Mouse (Mus musculus) inflammation-experienced regulatory T-cells, adult 6 months (primary cell): Measurements from ENCODE around the gene Prm1. TPM values are rescaled to one million over a fixed set of nuclear protein-coding genes. Genes with fewer than 3 reads are reported as not detected.
A peak's percentile ranks its signal among the peaks of the same experiment; 100 is the strongest.

Experiments used
- ATAC-seq: one replicate; pipeline ENCODE4 v1.8.0; 2017
- polyA plus RNA-seq, 3 experiments: library from polyadenylated mRNA; unstranded; fragments of 100-300 nt; shearing (Covaris generic); gene quantifications; one replicate each; pipeline ENCODE4 v1.2.1; 2017

Gene Prm1
- polyA plus RNA-seq, 3 experiments from 2014 or later = 1.1 TPM; not detected in 2

DNA sequence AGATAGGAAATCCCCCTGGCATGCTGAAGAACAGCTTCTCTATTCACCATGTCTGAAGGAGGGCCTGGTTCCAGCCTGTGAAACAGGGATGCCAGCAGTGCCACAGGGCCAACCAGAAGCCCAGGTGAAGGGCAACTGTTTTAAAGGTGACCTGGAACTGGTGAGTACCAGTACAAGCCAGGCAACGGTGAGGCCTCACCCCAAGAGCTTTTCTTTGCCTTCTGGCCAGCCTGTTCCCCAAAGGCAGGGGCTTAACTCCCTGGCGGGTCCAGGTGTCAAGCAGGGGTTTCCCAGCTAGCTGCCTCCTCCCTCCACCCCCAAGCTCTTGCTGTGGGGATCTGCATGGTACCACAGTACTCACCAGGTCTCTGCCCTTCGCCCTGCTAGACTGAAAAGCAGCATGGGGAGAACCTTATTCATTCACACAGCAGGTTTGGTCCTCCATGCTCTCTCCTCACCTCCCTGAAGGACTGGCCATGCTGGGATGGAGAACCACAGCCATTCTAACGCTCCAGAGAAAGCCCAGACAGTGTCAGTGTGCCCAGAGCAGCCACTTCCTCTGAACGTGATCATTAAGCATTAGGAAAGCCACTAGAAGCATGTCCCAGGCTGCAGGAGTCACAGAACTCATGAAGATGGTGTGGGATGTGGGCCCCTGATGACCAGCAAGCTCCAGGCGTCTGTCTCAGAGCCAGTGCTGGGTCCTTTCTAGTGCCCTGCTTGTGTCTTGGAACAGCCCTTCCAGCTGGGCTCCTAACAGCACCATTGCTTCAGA lies 23.1 kb downstream of the Prm1 start:
- no peak for ATAC-seq

DNA sequence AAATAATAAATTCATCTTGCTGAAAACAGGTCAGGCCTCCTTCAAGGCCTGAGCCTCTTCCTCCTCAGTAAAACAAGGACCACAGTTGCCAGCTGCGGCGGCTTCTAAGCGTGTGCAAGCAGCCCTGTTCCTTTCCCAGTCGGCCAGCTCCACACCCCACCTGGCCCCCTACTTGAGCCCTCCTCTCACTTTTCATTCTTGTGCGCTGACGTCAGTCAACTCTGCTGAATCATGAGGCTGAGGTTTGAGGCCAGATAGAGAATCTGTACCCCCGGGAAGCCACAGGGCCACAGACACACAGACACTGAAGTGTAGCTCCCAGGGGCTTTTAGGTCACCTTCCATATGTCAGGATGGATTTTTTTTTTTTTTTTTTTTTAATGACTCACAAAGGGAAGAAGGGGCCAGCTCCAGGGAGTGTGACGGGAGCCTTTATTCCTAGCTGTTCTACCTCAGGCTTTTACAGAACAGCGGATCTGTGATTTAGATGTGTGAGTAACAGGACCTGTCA lies 23.7 kb downstream of the Prm1 start:
- ATAC-seq = no peak

DNA sequence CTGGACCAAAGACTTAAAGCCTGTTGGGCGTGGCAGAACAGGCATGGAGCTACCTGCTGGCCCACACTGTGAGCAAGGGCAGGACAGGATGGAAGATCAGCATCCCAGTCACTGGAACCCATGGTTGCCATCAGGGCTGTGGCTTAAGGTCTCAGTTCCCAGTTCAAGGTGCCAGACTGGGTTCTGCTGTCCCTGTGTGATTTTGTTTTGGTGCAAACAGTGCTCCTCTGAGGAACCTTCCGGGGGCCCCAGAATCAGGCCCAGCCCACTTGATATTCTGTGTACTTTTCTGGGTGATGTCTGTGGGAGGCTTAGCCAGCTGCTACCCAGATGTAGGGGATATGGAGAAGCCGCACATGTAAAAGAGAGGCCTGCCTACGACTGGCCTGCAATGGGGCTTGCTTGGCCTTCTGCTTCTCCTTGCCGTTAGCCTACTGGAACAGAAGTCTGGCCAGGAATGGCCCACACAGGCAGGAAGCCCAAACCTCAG lies 25.0 kb downstream of the Prm1 start:
- ATAC-seq = no peak

DNA sequence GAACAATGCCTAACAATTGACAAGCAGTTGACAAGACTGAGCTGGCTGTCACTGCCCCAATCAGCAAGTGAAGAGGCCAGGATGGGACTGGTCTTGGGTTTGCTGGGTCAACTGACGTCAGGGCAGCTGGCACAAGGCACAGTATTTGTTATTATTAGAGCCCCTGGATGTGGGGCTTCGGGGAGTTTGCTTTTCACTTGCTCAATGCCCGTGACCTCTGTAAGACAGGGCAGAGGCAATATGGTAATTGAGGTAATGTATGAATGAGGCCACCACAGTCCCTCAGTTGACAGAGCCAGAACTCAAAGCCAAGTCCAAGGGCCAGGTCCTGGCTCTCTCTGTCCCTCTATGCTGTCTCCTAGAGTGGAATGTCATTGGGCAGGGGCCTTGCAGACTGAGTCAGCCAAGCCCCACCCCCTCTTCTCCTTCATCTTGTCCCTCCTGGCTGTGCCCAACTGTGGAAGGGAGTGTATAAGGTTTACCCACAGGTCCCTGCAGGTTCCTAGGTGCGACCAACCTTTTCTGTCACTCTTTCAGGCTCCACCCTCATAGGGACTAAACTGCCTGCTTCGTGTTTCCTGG lies 28.0 kb downstream of the Prm1 start:
- ATAC-seq = no peak

DNA sequence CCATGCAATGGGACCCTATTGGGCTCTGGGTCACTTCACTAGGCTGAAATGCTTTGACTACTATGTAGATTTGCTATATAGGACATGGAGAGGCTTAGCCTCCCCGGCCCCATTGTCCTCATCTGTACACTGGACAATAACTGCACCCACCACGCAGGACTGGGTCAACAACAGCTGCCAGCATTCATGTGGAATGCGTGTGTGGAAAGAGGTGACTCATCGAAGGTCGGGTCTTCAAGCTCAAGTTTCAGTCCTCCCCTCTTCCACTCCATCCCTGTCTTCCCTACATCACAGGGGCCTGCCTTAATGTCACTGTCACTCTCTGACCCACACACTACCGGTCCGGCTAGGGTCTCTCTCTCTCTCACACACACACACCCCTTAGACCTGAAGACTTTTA lies 29.3 kb downstream of the Prm1 start:
- no peak for ATAC-seq

DNA sequence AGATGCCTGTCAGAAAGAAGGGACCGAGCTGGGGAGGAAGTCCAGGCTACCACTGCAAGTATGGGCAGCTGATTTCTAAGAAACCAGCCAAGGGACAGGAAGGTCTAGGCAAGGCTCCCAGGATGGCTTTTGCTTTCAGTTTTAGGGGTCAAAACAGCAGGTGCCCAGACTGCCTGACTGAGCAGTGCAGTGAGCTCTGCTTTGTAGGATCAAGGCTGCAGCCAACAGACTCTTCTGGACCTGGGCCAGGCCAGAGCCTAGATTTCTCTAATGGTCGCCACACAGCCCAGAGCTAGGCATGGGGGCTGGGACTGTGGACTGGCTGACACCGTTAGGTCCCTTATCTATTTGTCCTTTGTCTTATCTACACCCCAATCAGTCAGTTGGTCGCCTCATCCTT lies 30.9 kb downstream of the Prm1 start:
- ATAC-seq = peak; percentile 9

DNA sequence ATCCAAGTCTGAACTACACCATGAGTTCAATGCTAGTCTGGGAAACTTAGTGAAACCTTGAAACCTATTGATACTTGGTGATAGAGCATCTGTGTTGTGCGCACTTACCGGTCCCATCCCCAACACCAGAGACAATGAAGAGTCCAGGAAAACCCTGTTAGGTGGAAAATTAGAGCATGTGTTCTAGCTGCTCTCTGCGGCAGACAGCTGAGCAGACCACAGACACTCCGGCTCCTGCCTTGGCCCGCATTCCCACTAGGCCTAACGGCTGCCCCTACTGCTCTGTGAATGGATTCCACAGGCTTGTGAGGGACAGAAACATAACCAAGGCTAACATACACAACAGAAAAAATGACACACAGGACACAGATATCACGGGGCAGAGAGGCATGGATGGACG lies 32.1 kb downstream of the Prm1 start:
- no peak for ATAC-seq

DNA sequence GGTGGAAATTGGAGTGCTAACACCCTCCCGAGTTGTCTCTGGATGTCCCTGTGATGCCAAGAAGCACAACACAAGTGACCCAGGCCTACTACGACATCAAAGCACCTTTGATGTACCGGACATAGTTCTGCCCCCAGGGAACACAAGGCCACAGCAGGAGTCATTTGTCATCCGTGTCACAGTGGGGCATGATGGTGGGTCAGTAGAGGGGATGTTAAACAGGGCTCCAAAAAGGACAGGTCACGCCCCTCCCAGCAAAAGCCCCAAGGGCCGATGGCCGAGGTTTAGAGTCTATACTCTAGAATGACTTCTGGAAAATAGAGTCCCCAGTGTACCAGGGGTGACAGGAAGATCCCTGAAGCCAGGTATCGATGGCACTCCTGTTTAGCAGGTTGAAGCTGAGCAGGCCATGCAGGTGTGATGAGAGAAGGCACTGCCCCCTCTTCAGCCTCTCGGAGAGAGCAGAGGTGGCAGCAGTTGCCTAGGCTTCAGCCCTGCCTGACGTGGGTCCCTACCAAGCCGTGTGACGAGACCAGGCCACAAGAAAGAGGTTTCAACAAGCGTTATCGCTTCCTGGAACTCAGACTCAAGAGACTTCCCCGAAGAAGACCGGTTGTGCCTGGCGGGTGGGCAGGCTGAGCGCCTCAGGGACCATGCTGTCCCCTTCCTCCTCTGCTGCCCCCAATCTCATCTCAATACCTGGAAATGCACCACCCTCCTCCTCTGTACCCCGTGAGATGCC lies 33.7 kb downstream of the Prm1 start:
- ATAC-seq = peak; percentile 84

DNA sequence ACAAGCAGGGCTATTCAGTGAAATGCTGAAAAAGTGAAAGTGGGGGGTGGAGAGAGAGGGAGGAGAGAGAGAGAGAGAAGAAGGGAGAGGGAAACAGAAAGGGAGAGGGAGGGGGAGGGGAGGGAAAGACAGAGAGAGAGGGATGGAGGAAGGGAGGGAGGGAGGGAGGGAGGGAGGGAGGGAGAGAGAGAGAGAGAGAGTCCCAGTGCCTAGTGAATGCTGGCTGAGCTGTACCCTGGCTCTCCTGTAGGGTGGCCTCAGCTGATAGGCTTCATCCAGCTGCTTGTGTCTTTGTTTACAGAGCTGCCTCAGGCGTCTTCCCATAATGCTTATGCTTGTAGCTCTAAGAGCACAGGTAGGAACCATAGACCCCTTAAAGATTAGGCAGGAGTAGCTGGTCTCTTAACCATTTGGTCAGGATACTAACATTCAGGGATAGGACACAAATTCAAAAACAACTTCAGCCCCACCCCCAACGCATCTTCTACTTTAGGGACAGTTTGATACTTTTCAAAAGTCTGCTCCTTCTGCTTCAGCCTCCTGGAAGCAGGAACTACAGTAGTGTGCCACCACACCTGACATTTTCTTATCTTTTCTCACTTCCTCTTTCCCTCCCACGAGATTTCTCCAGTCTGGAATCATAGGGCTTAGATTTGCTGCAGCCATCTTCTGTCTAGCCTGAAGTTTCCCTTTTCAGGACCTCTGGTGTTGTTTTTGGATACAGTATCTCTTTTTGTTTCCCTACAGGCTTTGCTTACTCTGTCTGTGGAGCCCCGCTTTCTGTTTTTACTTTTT lies 34.9 kb downstream of the Prm1 start:
- ATAC-seq = no peak

DNA sequence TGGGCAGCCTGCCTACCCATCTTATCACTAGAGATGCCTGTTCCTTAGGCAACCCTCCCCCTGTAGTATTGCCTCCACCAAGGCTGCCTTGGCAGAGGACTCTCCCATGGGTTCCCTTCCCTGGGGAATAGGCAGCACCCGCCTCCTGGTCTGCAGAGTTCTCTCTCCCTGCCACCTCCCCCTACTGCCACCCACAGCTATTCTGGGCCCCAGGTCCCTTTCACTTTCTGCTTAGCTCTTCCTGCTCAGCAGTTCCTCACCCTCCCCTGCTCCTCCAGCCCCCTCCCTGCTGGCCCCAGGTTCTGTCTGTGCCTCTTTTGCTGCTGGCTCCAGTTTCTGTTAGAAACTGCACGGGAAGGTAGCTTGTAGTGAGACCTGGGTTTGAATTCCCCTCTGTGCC lies 36.0 kb downstream of the Prm1 start:
- ATAC-seq = peak; percentile 72

DNA sequence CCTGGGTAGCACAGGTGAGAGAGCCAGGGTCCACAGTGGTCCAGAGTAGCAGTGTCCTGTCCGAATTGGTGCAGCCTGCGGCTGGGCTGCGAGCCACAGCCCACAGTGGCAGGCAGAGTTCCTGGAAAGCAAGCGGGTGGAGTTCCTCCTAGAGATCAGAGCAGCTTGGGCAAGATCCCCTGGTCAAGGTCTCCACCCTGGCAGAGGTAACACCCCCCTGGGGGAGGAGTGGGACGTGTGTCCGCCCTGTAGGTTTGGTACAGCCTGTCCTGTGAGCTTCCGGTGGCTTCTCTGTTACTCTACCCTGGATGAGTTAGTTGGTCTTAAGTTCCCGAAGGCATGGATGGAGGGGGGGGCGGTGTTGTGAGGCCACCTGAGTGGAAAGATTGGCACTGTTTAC lies 36.8 kb downstream of the Prm1 start:
- no peak for ATAC-seq

DNA sequence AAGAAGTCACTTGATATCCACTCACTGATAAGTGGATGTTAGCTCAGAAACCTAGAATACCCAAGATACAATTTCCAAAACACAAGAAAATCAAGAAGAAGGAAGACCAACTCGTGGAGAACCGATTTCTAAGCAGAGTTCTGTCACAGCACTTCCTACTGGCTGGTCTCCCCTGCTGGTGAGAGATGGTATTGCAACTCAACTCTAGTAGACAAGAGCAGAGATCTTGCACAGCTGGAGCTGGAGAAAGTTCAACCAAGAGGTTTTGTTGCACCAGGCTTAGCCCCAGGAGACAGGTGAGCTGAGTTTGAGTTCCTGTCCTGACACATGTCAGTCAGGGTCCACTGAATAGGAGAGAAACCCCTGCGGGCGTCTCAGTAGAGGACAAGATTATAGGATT lies 38.5 kb downstream of the Prm1 start:
- ATAC-seq = no peak

DNA sequence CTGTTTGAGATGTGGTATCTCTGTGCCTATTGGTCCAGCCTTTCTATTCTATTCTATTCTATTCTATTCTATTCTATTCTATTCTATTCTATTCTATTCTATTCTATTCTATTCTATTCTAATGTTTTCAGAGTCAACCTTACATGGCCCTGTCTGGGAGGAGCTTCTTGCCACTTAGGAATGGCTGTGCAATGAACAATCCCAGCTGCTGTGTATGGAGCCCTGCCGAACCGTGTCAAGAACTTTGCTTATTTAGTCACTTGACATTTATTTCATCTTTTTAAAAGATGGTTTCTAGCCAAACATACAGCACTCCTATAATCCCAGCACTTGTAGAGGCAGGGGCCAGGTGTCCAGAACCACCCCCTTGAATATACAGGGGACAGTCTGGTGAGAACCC lies 41.3 kb downstream of the Prm1 start:
- no peak for ATAC-seq

DNA sequence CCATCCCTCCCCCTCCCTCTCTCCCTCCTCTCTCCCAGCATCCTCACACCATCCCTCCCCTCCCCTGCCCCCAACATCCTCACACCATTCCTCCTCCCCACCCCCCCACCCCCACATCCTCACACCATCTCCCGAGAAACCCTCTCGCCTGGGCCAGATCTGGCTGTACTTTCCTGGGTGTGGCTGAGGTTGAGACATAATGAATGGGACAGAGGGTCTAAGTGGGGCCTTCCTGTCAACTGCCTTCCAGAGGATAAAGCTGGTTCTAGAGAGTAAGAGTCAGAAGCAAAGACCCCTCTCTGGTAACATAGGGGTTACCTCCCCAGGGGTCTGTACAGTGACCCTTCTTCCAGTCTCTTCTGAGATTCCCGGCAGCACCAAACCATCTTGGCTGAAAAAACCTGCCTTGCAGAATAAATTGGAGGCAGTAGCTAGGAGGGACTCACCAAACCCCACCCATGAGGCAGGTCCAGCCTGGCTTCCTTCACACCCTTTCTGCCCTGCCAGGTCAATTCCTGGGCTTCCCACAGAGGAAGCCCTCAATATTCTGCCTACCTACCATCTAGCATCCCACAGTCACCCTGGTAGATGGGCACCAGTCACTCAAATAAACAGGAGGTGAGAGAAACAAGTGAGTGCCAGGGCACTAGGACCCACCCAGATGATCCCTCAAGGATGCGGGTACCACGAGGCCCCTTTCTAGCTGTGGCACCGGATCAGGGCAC lies 41.9 kb downstream of the Prm1 start:
- ATAC-seq = no peak

DNA sequence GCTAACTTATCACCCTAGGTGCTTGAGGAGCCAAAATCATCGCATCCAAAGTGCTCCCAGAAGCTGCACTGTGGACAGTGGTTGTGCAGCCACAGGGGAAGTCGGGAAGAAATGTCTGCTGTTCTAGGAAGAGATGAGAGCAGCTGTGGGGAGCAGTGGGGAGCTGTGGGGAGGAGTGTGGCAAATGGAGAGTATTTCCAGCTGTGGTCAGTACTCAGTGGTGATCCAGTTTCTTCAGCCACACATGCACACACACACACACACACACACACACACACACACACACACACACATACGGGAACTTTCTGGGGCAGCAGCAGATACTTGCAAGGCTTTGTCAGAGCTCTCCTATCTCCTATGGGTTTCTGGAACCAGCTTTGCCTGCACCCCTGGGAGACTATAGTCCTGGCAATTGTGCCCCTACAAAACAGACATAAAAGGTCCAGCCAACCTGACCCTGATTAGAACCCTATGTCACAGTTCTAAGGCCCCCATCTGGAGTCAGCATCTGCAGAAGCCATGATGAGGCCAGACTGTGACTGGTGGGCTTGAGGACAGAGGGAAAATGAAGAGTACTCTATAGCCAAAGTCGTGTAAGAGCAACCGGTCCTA lies 43.0 kb downstream of the Prm1 start:
- ATAC-seq = no peak

DNA sequence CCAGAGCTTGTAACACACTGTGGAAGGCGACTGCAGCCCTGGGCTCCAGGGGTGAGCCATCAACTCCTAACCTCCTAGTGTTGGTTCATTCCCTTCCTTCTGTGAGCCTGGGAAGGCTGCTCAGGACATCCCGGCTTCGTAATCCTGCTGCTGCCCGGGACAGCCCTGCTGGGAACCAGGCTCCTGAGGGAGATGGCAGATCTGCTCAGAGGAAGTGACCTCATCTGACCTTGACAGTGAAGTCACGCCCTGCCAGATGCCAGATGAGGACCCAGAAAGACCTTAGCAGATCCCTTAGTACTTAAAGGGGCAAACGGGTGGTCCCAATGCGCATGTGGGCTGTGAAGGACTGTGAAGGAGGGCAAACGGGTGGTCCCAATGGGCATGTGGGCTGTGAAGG lies 44.5 kb downstream of the Prm1 start:
- ATAC-seq = no peak

DNA sequence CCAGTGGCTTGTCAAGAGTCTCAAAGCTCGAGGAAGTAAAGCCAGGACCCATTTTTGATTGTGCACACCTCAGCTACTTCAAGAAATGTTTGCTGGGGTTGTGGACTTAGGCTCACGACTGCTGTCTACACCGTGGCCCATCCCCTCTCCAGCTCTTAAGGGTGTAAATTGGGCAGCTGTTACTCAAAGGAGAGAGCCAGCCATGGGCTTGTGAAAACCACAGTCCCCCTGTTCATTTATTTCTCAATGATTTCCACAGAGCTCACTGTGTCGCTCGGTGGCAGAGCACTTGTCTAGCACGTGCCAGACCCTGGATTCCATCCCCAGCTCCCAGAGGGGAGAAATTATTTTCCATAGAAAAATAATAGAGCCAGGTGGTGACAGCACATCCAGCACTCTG lies 49.5 kb downstream of the Prm1 start:
- no peak for ATAC-seq

DNA sequence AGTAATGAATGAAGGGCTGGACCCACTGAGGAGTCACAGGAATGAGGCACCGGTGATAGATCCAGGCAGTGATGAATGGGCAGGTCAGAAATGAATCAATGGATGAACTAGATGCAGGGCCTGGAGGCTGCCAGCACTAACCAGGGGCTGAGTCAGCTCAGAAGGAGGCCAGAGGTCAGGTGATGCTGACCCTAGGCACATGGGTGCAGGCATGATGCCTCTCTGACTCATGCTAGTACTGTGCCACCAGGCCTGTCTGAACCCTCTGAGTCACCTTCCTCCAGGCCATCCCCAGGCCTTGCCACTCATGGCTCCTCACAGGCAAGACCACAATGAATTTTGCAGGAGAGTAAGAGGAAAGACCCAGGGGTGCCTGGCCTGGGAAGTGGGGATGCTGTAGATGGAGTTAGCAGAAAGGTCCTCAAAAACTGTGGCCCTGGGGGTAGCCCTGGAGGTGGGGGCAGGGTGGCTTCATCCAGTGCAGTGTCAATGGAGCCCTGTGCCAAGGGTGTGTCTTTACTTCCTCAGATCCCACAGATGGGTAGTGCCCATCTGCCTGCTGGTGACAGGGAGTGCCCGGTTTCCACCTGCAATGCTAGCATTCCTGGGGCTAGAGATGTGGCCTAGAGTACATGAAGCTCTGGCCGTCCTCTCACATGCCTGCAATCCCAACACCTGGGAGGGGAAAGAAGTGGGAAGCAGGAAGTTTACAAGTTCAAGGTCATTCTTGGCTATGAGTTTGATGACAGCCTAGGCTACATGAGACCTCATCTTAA lies 50.9 kb downstream of the Prm1 start:
- ATAC-seq = no peak

DNA sequence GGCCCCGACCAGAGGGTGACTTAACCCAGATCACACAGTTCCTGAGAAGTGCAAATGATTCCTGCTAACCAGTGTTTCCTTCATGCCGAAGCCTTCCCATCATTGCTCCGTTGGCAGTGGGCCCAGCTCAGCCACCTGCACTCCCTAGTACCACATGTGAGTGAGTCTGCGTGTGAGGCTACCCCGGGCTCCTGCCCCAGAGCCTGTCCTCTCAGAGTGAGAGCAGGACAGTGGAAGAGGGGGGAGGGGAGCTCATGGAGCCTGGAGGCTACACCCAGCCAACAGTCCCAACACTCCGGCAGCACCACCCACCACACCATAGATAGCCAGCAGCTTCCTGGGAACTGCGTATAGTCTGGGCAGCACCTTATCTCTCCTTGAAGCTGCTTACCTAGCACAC lies 55.8 kb downstream of the Prm1 start:
- no peak for ATAC-seq

DNA sequence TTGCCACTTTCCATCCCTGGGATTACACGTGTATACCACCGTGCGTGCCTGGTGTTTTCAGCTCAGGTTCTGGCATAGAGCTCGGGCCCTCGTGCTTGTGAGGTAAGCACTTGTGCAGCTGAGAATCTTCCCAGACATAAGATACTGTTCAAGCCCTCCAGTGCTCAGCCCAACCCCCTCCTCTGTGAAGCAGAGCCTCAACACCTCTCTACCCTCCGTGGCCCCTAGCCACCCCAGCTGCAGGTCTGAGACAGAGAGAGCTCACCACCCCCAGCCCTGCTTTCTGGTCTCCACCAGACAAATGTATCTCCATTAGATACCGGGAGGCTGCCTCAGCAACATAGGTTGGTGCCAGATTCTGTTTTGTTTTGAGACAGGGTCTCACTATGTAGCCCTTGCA lies 56.4 kb downstream of the Prm1 start:
- no peak for ATAC-seq
